In the genomic region with DNA sequence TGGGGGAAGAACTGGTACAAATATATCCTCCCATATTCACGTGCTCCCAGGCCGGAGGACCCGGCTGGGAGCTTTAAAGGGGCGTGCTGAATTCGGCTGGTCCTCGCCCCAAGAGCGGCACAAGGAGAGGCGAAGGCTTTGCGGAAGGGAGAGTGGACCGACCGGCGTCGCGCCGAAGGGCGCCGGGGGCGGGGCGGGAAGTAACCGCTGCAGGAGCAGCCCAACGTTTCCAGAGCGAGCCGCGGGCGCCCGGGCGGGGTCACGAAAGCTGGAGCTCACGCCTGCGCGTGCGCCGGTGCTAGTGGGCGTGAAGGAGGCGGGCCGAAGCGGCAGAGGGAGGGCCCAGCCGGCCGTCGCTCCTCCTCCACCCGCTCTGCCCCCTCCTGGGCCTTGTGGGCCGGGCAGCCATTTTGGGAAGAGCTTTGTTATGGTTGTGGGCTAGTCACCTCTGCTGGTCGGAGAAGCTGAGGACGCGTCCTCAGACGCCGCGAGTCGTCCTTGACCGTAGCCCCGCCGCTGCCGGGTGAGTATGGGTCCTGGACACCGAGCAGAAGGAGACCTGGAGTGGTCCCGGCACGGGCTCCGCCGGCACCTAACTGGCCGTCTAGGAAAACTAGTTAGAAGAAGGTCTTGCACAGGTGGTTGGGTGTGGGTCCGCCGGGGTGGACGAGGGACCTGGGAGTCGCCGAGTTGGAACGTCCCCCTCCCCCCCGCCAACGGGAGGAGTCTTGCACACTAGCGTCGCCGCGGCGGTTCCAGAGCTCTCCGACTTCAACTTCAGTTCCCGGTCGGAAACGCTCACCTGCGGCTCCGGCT, we compare ENCODE assay signal across 8 mouse cellular contexts. TPM values are rescaled to one million over a fixed set of nuclear protein-coding genes. Genes with fewer than 3 reads are reported as not detected.
DNase-seq lines count a peak whose midpoint lies in the region; ATAC-seq lines count a peak whose summit lies in the region.

TSS of gene Gpbp1l1 (plus strand) at position 353 of the 816 bp plus-strand sequence.

- peaks cover 13% of the 10 kb centered on the region for H3K36me3 ChIP-seq in hindbrain, embryonic 12.5 days

- H3K4me3 ChIP-seq in hindbrain, embryonic 12.5 days, result peak within 1 kb of the TSS; percentile 85

- H3K27me3 ChIP-seq in hindbrain, embryonic 12.5 days, result no peaks in the 10 kb centered on the region

- H3K4me2 ChIP-seq in hindbrain, embryonic 12.5 days (replicated peaks), result peak within 1 kb of the TSS; percentile 83

- no peaks in the 10 kb centered on the region for H3K9me3 ChIP-seq in hindbrain, embryonic 12.5 days (replicated peaks)

- H3K9ac ChIP-seq in hindbrain, embryonic 12.5 days, result peak within 1 kb of the TSS; percentile 80

- WGBS in hindbrain, embryonic 12.5 days, result under 1% methylated on average over 71 of the region's 78 CpGs

- peak within 1 kb of the TSS; percentile 94 for H3K27ac ChIP-seq in hindbrain, embryonic 12.5 days

- DNase-seq in Muller cell, postnatal 12 days (ENCODE audit: inconsistent ontology term), result peak; percentile 99
- peak; percentile 98 for DNase-seq in cerebellum, adult 9-11 months
- DNase-seq in frontal cortex, postnatal 10 days (ENCODE audit: low spot score in 2 of 2), result peak; percentile 95 to 97
- DNase-seq in layer of hippocampus, postnatal 14 days (ENCODE audit: low spot score in 2 of 2), result peak; percentile 98
- DNase-seq in lung, postnatal 14 days, result peak; percentile 98
- DNase-seq in retina, adult 2 months (ENCODE audit: low read depth, low spot score), result peak; percentile 89
- DNase-seq in thymus, postnatal 36 days, result peak; percentile 98

- peaks cover 16% of the 10 kb centered on the region for H3K4me1 ChIP-seq in hindbrain, embryonic 12.5 days

- ATAC-seq in hindbrain, embryonic 12.5 days (ENCODE audit: low FRiP score), result peak; percentile 95

RNA-seq across cellular contexts. Expression of gene Gpbp1l1, which starts in this region (rescaled TPM):
- polyA plus RNA-seq in hindbrain, embryonic 12.5 days (2016; fragmentation: Nextera tagmentation; extraction: Ambion mirVana), result 25.4 and 28.8 TPM in 2 replicates
- 10 to 100 TPM; 28.4 to 35.5 TPM for total RNA-seq in layer of hippocampus, postnatal 14 days (2021)

Comparison
In these comparisons a context has a peak if more than half of its experiments do, and no peak if none do; other contexts are left out.
1. Peak in every context shown above with its lines: DNase-seq, ATAC-seq, H3K4me3 ChIP-seq and H3K27ac ChIP-seq.